Mouse (Mus musculus) liver, embryonic 14.5 days (tissue): ENCODE data around the gene Clcnkb.

Experiments
- CTCF ChIP-seq: IDR thresholded peaks from 2 replicates; pipeline ENCODE4 v1.5.1; 2016; ENCODE audit warnings: antibody characterized with exemption, low read depth, control low read depth
- EP300 ChIP-seq: IDR thresholded peaks from 2 replicates; pipeline ENCODE4 v1.6.1; 2016; ENCODE audit warnings: antibody characterized with exemption, low read depth

- TF ChIP-seq CTCF: no peak
- no peak for TF ChIP-seq EP300
Measured at GRCm38 (mm10) chr4:141389366-141390150, 26.3 kb downstream of the Clcnkb start.
